Mouse (Mus musculus) megakaryocyte, adult 5-6 weeks (primary cell): Measurements from ENCODE around the gene Dgki. TPM values are rescaled to one million over a fixed set of nuclear protein-coding genes. Genes with fewer than 3 reads are reported as not detected.

Experiments used
- ATAC-seq: 2 replicates; pipeline ENCODE4 v1.8.0; 2016; ENCODE audit warnings: mild to moderate bottlenecking, inconsistent platforms; ENCODE audit not compliant: poor library complexity, severe bottlenecking
- total RNA-seq, 2 experiments: library from RNA; stranded (forward) in 1 of 2; stranded (reverse) in 1 of 2; fragments of 153-499, 151-499 nt in 1 of 2; fragments of 221-1000, 200-1000 nt in 1 of 2; gene quantifications; 2 replicates each; pipeline versions ENCODE4 v1.2.3 to v1.2.4; 2015 to 2017

Dgki gene
- total RNA-seq, 2 experiments from 2014 or later, result 0.11 TPM; not detected in 1

- ATAC-seq, result no peak
Measured at GRCm38 (mm10) chr6:36818281-36819018, 481.5 kb downstream of the Dgki start.

GRCm38 (mm10) chr6:36816666-36817065, 483.3 kb downstream of the Dgki start:
- no peak for ATAC-seq

GRCm38 (mm10) chr6:36815992-36816391, 484.0 kb downstream of the Dgki start:
- ATAC-seq, result no peak

GRCm38 (mm10) chr6:36812666-36813515, 487.1 kb downstream of the Dgki start:
- no peak for ATAC-seq

- ATAC-seq, result no peak
Measured at GRCm38 (mm10) chr6:36810448-36810847, 489.5 kb downstream of the Dgki start.

GRCm38 (mm10) chr6:36809747-36810285, 490.2 kb downstream of the Dgki start, which contains the start of gene Ptn:
Gene Ptn, minus strand, starts transcription at chr6:36810220.
- ATAC-seq, result no peak

GRCm38 (mm10) chr6:36809311-36809726, 490.7 kb downstream of the Dgki start:
- ATAC-seq, result no peak

- ATAC-seq, result no peak
Measured at GRCm38 (mm10) chr6:36808306-36809058, 491.5 kb downstream of the Dgki start.

- no peak for ATAC-seq
Measured at GRCm38 (mm10) chr6:36806906-36807305, 493.1 kb downstream of the Dgki start.

- no peak for ATAC-seq
Measured at GRCm38 (mm10) chr6:36800309-36800946, 499.6 kb downstream of the Dgki start.

GRCm38 (mm10) chr6:36797066-36797655, 502.8 kb downstream of the Dgki start:
- no peak for ATAC-seq

Other genes starting within 250 kb of the Dgki start
- gene Creb3l2, start 142.0 kb upstream of the Dgki start, total RNA-seq (2015), result 7.8 and 8.0 TPM in 2 replicates
- gene Creb3l2, start 142.0 kb upstream of the Dgki start, total RNA-seq (2017), result 2.8 and 3.0 TPM in 2 replicates
- gene Akr1d1, start 230.0 kb upstream of the Dgki start, total RNA-seq (2015), result not detected in 2 replicates
- not detected in 2 replicates for gene Akr1d1, start 230.0 kb upstream of the Dgki start, total RNA-seq (2017)